Comparison of ENCODE assay signal across 26 mouse cellular contexts in genomic region chr8:84911854-84912253, GRCm38 (mm10). TPM values are rescaled to one million over a fixed set of nuclear protein-coding genes. Genes with fewer than 3 reads are reported as not detected.
DNase-seq lines count a peak whose midpoint lies in the region; ATAC-seq and TF ChIP-seq lines count a peak whose summit lies in the region.
"Had no signal": no experiment of that assay in that cellular context is flagged by ENCODE, and none has a peak within 500 bp of the region (broad histone marks: within the 10 kb centered on the region; RNA-seq: fewer than 3 reads in every experiment).

No protein-coding gene starts in this region.

- no peaks in the 10 kb centered on the region for H3K36me3 ChIP-seq in heart, embryonic 10.5 days
- no peaks in the 10 kb centered on the region for H3K36me3 ChIP-seq in stomach, embryonic 15.5 days
- no peaks in the 10 kb centered on the region for H3K36me3 ChIP-seq in stomach, postnatal 0 days (ENCODE audit: control insufficient read depth, insufficient read depth, low read length)
- H3K36me3 ChIP-seq in limb, embryonic 10.5 days, result 0 out of 2 replicates have a peak, but pooled peaks cover 5% of the 10 kb centered on the region
- H3K36me3 ChIP-seq: kidney, embryonic 15.5 days had no signal

- no peak overlapping the region for H3K9ac ChIP-seq in stomach, embryonic 15.5 days
- no peak overlapping the region for H3K9ac ChIP-seq in stomach, postnatal 0 days (ENCODE audit: low read length)
- H3K9ac ChIP-seq: embryonic facial prominence, embryonic 12.5 days; forebrain, postnatal 0 days; kidney, embryonic 15.5 days; midbrain, embryonic 12.5 days had no signal

- no peak overlapping the region for H3K27ac ChIP-seq in heart, embryonic 10.5 days
- no peak overlapping the region for H3K27ac ChIP-seq in stomach, embryonic 15.5 days
- H3K27ac ChIP-seq in stomach, postnatal 0 days (replicated peaks), result no peak overlapping the region
- H3K27ac ChIP-seq in limb, embryonic 10.5 days, result no peak overlapping the region
- H3K27ac ChIP-seq: embryonic facial prominence, embryonic 12.5 days; kidney, embryonic 15.5 days; midbrain, embryonic 12.5 days had no signal

- peaks cover 83% of the 10 kb centered on the region for H3K27me3 ChIP-seq in heart, embryonic 10.5 days (ENCODE audit: insufficient read depth, poor library complexity, severe bottlenecking)
- peaks cover 27% of the 10 kb centered on the region for H3K27me3 ChIP-seq in stomach, embryonic 15.5 days (replicated peaks)
- no peaks in the 10 kb centered on the region for H3K27me3 ChIP-seq in stomach, postnatal 0 days (ENCODE audit: control insufficient read depth, insufficient read depth, low read length)
- peaks cover 83% of the 10 kb centered on the region for H3K27me3 ChIP-seq in limb, embryonic 10.5 days (ENCODE audit: low read depth, poor library complexity, severe bottlenecking)
- H3K27me3 ChIP-seq: CH12.LX had no signal

- DNase-seq in heart, embryonic 10.5 days (ENCODE audit: low spot score), result peak; percentile 73
- DNase-seq in heart, postnatal 4 days, result no peak
- no peak for DNase-seq in stomach, postnatal 0 days (ENCODE audit: low spot score)
- no peak for DNase-seq in limb, embryonic 10.5 days (ENCODE audit: low spot score)
- DNase-seq in adrenal gland, adult 8-10 months, result no peak
- DNase-seq: adrenal gland, postnatal 36 days; B cell, adult 2 months; cerebellum, adult 11-12 months; cerebellum, postnatal 14 days; forebrain, postnatal 0 days; gastrocnemius, postnatal 25 days; heart, adult 18-20 months; kidney, adult 11 months; lung, adult 2 months had no signal

- no peak overlapping the region for H3K4me3 ChIP-seq in heart, embryonic 10.5 days
- H3K4me3 ChIP-seq in stomach, embryonic 15.5 days (replicated peaks), result no peak overlapping the region
- no peak overlapping the region for H3K4me3 ChIP-seq in stomach, postnatal 0 days (ENCODE audit: low read depth, low read length)
- H3K4me3 ChIP-seq in limb, embryonic 10.5 days, result peak overlapping the region; percentile 52
- H3K4me3 ChIP-seq: midbrain, embryonic 12.5 days had no signal

- peak overlapping the region; percentile 93; the same call in 1 of the 2 replicates for H3K4me2 ChIP-seq in stomach, embryonic 15.5 days
- no peak overlapping the region for H3K4me2 ChIP-seq in stomach, postnatal 0 days (replicated peaks; ENCODE audit: low read depth)

- peaks cover 24% of the 10 kb centered on the region for H3K4me1 ChIP-seq in heart, embryonic 10.5 days
- peaks cover 15% of the 10 kb centered on the region for H3K4me1 ChIP-seq in stomach, embryonic 15.5 days
- H3K4me1 ChIP-seq in stomach, postnatal 0 days (replicated peaks; ENCODE audit: control insufficient read depth, insufficient read depth), result 0 out of 2 replicates have a peak, but pooled peaks cover 3% of the 10 kb centered on the region
- peaks cover 32% of the 10 kb centered on the region for H3K4me1 ChIP-seq in limb, embryonic 10.5 days

- no peak for ATAC-seq in stomach, embryonic 15.5 days (ENCODE audit: insufficient read depth, low FRiP score, low read depth)
- no peak for ATAC-seq in stomach, postnatal 0 days (ENCODE audit: low FRiP score, low TSS enrichment)
- no peak for ATAC-seq in inflammation-experienced regulatory T-cells, adult 6 months
- ATAC-seq: forebrain, postnatal 0 days had no signal

- TF ChIP-seq CTCF in stomach, postnatal 0 days (IDR thresholded peaks at IDR 0.05; ENCODE audit: low read depth), result no peak

- no peaks in the 10 kb centered on the region for H3K9me3 ChIP-seq in heart, embryonic 10.5 days
- peaks cover 3% of the 10 kb centered on the region; the same call in 1 of the 2 replicates for H3K9me3 ChIP-seq in stomach, embryonic 15.5 days
- H3K9me3 ChIP-seq in stomach, postnatal 0 days (ENCODE audit: control insufficient read depth, low read length), result no peaks in the 10 kb centered on the region
- no peaks in the 10 kb centered on the region for H3K9me3 ChIP-seq in limb, embryonic 10.5 days (replicated peaks)
- H3K9me3 ChIP-seq: embryonic facial prominence, embryonic 12.5 days; kidney, embryonic 15.5 days had no signal

- no peak for TF ChIP-seq EP300 in stomach, postnatal 0 days (optimal IDR thresholded peaks at IDR 0.05)

- WGBS in heart, embryonic 10.5 days, result 72% methylated on average over 9 of the region's 9 CpGs
- 86% methylated on average over 9 of the region's 9 CpGs for WGBS in stomach, embryonic 15.5 days
- WGBS in stomach, postnatal 0 days, result 87% methylated on average over 9 of the region's 9 CpGs
- 83% methylated on average over 9 of the region's 9 CpGs for WGBS in limb, embryonic 10.5 days

RNA-seq across cellular contexts. Expression of gene Dnase2a, which starts 3.5 kb away (rescaled TPM):
- 3.2 and 3.8 TPM in 2 replicates for polyA plus RNA-seq in heart, embryonic 10.5 days (2016; fragmentation: Nextera tagmentation; extraction: Ambion mirVana)
- 1 to 10 TPM; 6.0 to 7.1 TPM for total RNA-seq in heart, postnatal 4 days (2021)
- polyA plus RNA-seq in stomach, embryonic 15.5 days (2015; fragmentation: Nextera tagmentation; extraction: Ambion mirVana), result 12.3 and 14.2 TPM in 2 replicates
- polyA plus RNA-seq in stomach, postnatal 0 days (2015; fragmentation: Nextera tagmentation; extraction: Ambion mirVana), result 15.9 and 17.4 TPM in 2 replicates
- polyA plus RNA-seq in limb, embryonic 10.5 days (2016; fragmentation: Nextera tagmentation; extraction: Ambion mirVana), result 6.4 and 8.2 TPM in 2 replicates
- total RNA-seq in adrenal gland, adult 8-10 months (2022), result 10 to 100 TPM; 12.5 to 28.7 (median 22.2) TPM
- 10 to 100 TPM; 10.5 to 21.7 (median 20.0) TPM for polyA plus RNA-seq in inflammation-experienced regulatory T-cells, adult 6 months (2017; shearing (Covaris generic))

RNA-seq across cellular contexts. Expression of gene Klf1, which starts 10.1 kb away (rescaled TPM):
- 54.2 and 54.3 TPM in 2 replicates for polyA plus RNA-seq in heart, embryonic 10.5 days (2016; fragmentation: Nextera tagmentation; extraction: Ambion mirVana)
- under 1 TPM in 1 of 2 experiments, not detected in 1; 0.23 TPM for total RNA-seq in heart, postnatal 4 days (2021)
- 14.8 and 39.3 TPM in 2 replicates for polyA plus RNA-seq in stomach, embryonic 15.5 days (2015; fragmentation: Nextera tagmentation; extraction: Ambion mirVana)
- 0.51 and 0.82 TPM in 2 replicates for polyA plus RNA-seq in stomach, postnatal 0 days (2015; fragmentation: Nextera tagmentation; extraction: Ambion mirVana)
- 14.0 and 18.7 TPM in 2 replicates for polyA plus RNA-seq in limb, embryonic 10.5 days (2016; fragmentation: Nextera tagmentation; extraction: Ambion mirVana)
- total RNA-seq in adrenal gland, adult 8-10 months (2022), result under 1 TPM in 2 of 4 experiments, not detected in 2; 0.22 to 0.24 TPM
- not detected for polyA plus RNA-seq in inflammation-experienced regulatory T-cells, adult 6 months (2017; shearing (Covaris generic))
- total RNA-seq: forebrain, postnatal 0 days; gastrocnemius, postnatal 25 days; heart, adult 18-20 months; left cerebral cortex, postnatal 14 days; monocyte, adult 5-6 weeks; neutrophil, adult 5-6 weeks had no signal

RNA-seq across cellular contexts. Expression of gene Gcdh, which starts 18.1 kb away (rescaled TPM):
- polyA plus RNA-seq in heart, embryonic 10.5 days (2016; fragmentation: Nextera tagmentation; extraction: Ambion mirVana), result 43.8 and 45.3 TPM in 2 replicates
- 10 to 100 TPM; 29.7 to 33.0 TPM for total RNA-seq in heart, postnatal 4 days (2021)
- polyA plus RNA-seq in stomach, embryonic 15.5 days (2015; fragmentation: Nextera tagmentation; extraction: Ambion mirVana), result 42.6 and 45.9 TPM in 2 replicates
- 18.5 and 21.1 TPM in 2 replicates for polyA plus RNA-seq in stomach, postnatal 0 days (2015; fragmentation: Nextera tagmentation; extraction: Ambion mirVana)
- 44.5 and 54.2 TPM in 2 replicates for polyA plus RNA-seq in limb, embryonic 10.5 days (2016; fragmentation: Nextera tagmentation; extraction: Ambion mirVana)
- total RNA-seq in adrenal gland, adult 8-10 months (2022), result 10 to 100 TPM; 51.9 to 66.4 (median 60.4) TPM
- polyA plus RNA-seq in inflammation-experienced regulatory T-cells, adult 6 months (2017; shearing (Covaris generic)), result 10 to 100 TPM; 14.5 to 19.9 (median 19.2) TPM

RNA-seq across cellular contexts. Expression of gene Mast1, which starts 25.3 kb away (rescaled TPM):
- 0.09 and 0.16 TPM in 2 replicates for polyA plus RNA-seq in heart, embryonic 10.5 days (2016; fragmentation: Nextera tagmentation; extraction: Ambion mirVana)
- total RNA-seq in heart, postnatal 4 days (2021), result under 1 TPM; 0.09 to 0.24 TPM
- 1.9 and 2.2 TPM in 2 replicates for polyA plus RNA-seq in stomach, embryonic 15.5 days (2015; fragmentation: Nextera tagmentation; extraction: Ambion mirVana)
- 0.87 and 1.1 TPM in 2 replicates for polyA plus RNA-seq in stomach, postnatal 0 days (2015; fragmentation: Nextera tagmentation; extraction: Ambion mirVana)
- 0.09 and 0.16 TPM in 2 replicates for polyA plus RNA-seq in limb, embryonic 10.5 days (2016; fragmentation: Nextera tagmentation; extraction: Ambion mirVana)
- 1 to 10 TPM; 2.1 to 9.2 (median 5.9) TPM for total RNA-seq in adrenal gland, adult 8-10 months (2022)
- 1 to 10 TPM in 2 of 3 experiments, under 1 TPM in 1; 0.84 to 1.5 (median 1.1) TPM for polyA plus RNA-seq in inflammation-experienced regulatory T-cells, adult 6 months (2017; shearing (Covaris generic))
- total RNA-seq: gastrocnemius, postnatal 25 days; monocyte, adult 5-6 weeks had no signal
- polyA plus RNA-seq: heart, postnatal 0 days had no signal

RNA-seq across cellular contexts. Expression of gene Rtbdn, which starts 34.9 kb away (rescaled TPM):
- 0.21 and 0.34 TPM in 2 replicates for polyA plus RNA-seq in heart, embryonic 10.5 days (2016; fragmentation: Nextera tagmentation; extraction: Ambion mirVana)
- total RNA-seq in heart, postnatal 4 days (2021), result not detected
- 0.28 and 0.64 TPM in 2 replicates for polyA plus RNA-seq in stomach, embryonic 15.5 days (2015; fragmentation: Nextera tagmentation; extraction: Ambion mirVana)
- 0.05 and 0.13 TPM in 2 replicates for polyA plus RNA-seq in stomach, postnatal 0 days (2015; fragmentation: Nextera tagmentation; extraction: Ambion mirVana)
- polyA plus RNA-seq in limb, embryonic 10.5 days (2016; fragmentation: Nextera tagmentation; extraction: Ambion mirVana), result 0.44 and 0.58 TPM in 2 replicates
- under 1 TPM in 2 of 4 experiments, not detected in 2; 0.28 to 0.40 TPM for total RNA-seq in adrenal gland, adult 8-10 months (2022)
- polyA plus RNA-seq in inflammation-experienced regulatory T-cells, adult 6 months (2017; shearing (Covaris generic)), result under 1 TPM in 1 of 3 experiments, not detected in 2; 0.28 TPM
- total RNA-seq: adrenal gland, postnatal 36 days; gastrocnemius, postnatal 25 days; heart, adult 18-20 months; megakaryocyte, adult 5-6 weeks; monocyte, adult 5-6 weeks; neutrophil, adult 5-6 weeks had no signal
- polyA plus RNA-seq: limb, embryonic 14.5 days; lung, adult 2 months had no signal
